Mouse (Mus musculus): Measurements from ENCODE around the gene Acbd5.
A peak's percentile ranks its signal among the peaks of the same experiment; 100 is the strongest.

GRCm38 (mm10) chr2:23039082-23040000, 28.6 kb upstream of the Acbd5 start:
- TF ChIP-seq REST (IDR thresholded peaks at IDR 0.05; ENCODE audit: insufficient read depth, insufficient read length) (no peak), POLR2A (IDR thresholded peaks at IDR 0.05; ENCODE audit: insufficient read length, low read depth) (peak; percentile 47), MAX (IDR thresholded peaks at IDR 0.05; ENCODE audit: low read depth) (no peak), POLR2AphosphoS2 (IDR thresholded peaks at IDR 0.05; ENCODE audit: insufficient read length, low read depth) (no peak), MYOG (IDR thresholded peaks at IDR 0.05; ENCODE audit: control insufficient read depth in 1 of 3, insufficient read depth in 1 of 3, insufficient read length in 2 of 3, low read depth in 2 of 3) (peak; percentile 37 to 65 (median 61)), TCF12 (IDR thresholded peaks at IDR 0.05; ENCODE audit: insufficient read depth, poor library complexity, severe bottlenecking) (no peak), MYOD1 (IDR thresholded peaks at IDR 0.05; ENCODE audit: control insufficient read depth in 1 of 3, insufficient read length in 2 of 3, low read depth in 2 of 3) (peak; percentile 15 to 75 (median 46))
